Mouse (Mus musculus) limb, embryonic 14.5 days (tissue): Measurements from ENCODE around the gene Cenpb. TPM values are rescaled to one million over a fixed set of nuclear protein-coding genes. Genes with fewer than 3 reads are reported as not detected.

Source experiments
- ATAC-seq: fragments of 200-750 bp; cut with Nextera tagmentation; 2 replicates; pipeline ENCODE4 v1.8.0; 2017; ENCODE audit warnings: low read depth, moderate number of reproducible peaks, moderate TSS enrichment; ENCODE audit not compliant: low FRiP score
- DNase-seq: peaks from one replicate; pipeline ENCODE4 v3.0.0-alpha.2; 2015; ENCODE audit warnings: low spot score
- H3K27ac ChIP-seq: fragments of 300-500 bp; sonication (generic); replicated peaks from 2 replicates; pipeline ENCODE4 v1.5.1; 2014; ENCODE audit warnings: low read depth, mild to moderate bottlenecking, low read length, moderate library complexity, mixed read lengths
- H3K27me3 ChIP-seq: fragments of 300-500 bp; sonication (generic); 2 replicates; pipeline ENCODE4 v1.6.1; 2014; ENCODE audit warnings: low read length, mixed read lengths; ENCODE audit not compliant: control insufficient read depth, insufficient read depth
- H3K36me3 ChIP-seq: fragments of 300-500 bp; sonication (generic); 2 replicates; pipeline ENCODE4 v1.6.1; 2014; ENCODE audit warnings: mild to moderate bottlenecking, low read length, moderate library complexity, mixed read lengths; ENCODE audit not compliant: control insufficient read depth, insufficient read depth
- H3K4me1 ChIP-seq: fragments of 300-500 bp; sonication (generic); 2 replicates; pipeline ENCODE4 v1.6.1; 2014; ENCODE audit warnings: antibody characterized with exemption, low read length, mixed read lengths; ENCODE audit not compliant: control insufficient read depth, insufficient read depth
- H3K4me2 ChIP-seq: fragments of 300-500 bp; sonication (generic); replicated peaks from 2 replicates; pipeline ENCODE4 v1.6.1; 2014; ENCODE audit warnings: low read depth, mild to moderate bottlenecking, low read length, moderate library complexity; ENCODE audit not compliant: severe bottlenecking
- H3K4me3 ChIP-seq: fragments of 300-500 bp; sonication (generic); replicated peaks from 2 replicates; pipeline ENCODE4 v1.5.1; 2014; ENCODE audit warnings: low read length
- H3K9ac ChIP-seq: fragments of 300-500 bp; sonication (generic); 2 replicates; pipeline ENCODE4 v1.6.1; 2014; ENCODE audit warnings: mild to moderate bottlenecking, low read depth, low read length, moderate library complexity; ENCODE audit not compliant: severe bottlenecking
- H3K9me3 ChIP-seq: fragments of 300-500 bp; sonication (generic); 2 replicates; pipeline ENCODE4 v1.6.1; 2016; ENCODE audit warnings: low read length; ENCODE audit not compliant: control insufficient read depth
- POLR2A ChIP-seq: fragments of 200-500 bp; IDR thresholded peaks from 2 replicates; pipeline ENCODE4 v1.8.0; 2012; ENCODE audit warnings: inconsistent platforms, mild to moderate bottlenecking, moderate library complexity, borderline replicate concordance; ENCODE audit not compliant: insufficient read depth, insufficient read length; ENCODE audit errors: extremely low read depth
- WGBS: fragments of 180-500 bp; shearing (Covaris S2); extraction: QIAGEN DNeasy Blood & Tissue Kit; methylation state at CpG from one replicate; pipeline ENCODE4 v1.1.7; 2014; 5-methylcytosine and 5-hydroxymethylcytosine counted together
- polyA plus RNA-seq, 2 experiments: library from polyadenylated mRNA; depleted of rRNA in 1 of 2; stranded (reverse) in 1 of 2; unstranded in 1 of 2; fragments of >200 nt; fragmentation: Nextera tagmentation in 1 of 2; extraction: Ambion mirVana in 1 of 2; gene quantifications; 2 replicates each; pipeline versions ENCODE4 v1.2.1 to v1.2.3; 2012 to 2014

Cenpb gene
- polyA plus RNA-seq, 2 experiments: 9.2 to 48.3 TPM

DNA sequence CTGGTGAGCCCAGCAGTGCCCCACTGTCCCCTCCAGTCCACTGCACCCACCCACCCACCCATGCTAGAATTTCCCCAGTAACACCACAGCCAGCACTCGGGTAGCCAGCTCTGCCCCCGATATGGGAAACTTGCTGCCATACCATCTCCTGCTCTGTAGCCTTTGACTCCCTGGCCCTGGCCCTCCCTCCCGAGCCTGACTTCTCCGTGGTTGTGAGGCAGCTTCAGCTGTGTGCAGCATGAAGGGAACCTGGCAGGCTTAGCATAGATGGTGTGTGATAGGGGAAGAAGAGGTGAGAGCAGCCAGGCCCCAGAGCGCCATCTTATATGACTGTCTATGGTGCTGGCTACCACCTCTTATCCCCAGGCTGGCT lies 39.3 kb downstream of the Cenpb start:
- no peak overlapping the region for H3K4me3 ChIP-seq
- peaks cover 94% of the 10 kb centered on the region for H3K36me3 ChIP-seq
- H3K27ac ChIP-seq: no peak overlapping the region
- no peaks in the 10 kb centered on the region for H3K9me3 ChIP-seq
- ATAC-seq (no peak), DNase-seq (no peak)
- TF ChIP-seq POLR2A: no peak
- no peak overlapping the region for H3K4me2 ChIP-seq
- 71% methylated on average over 3 of the region's 5 CpGs for WGBS
- H3K4me1 ChIP-seq: no peaks in the 10 kb centered on the region
- no peak overlapping the region for H3K9ac ChIP-seq
- no peaks in the 10 kb centered on the region for H3K27me3 ChIP-seq

DNA sequence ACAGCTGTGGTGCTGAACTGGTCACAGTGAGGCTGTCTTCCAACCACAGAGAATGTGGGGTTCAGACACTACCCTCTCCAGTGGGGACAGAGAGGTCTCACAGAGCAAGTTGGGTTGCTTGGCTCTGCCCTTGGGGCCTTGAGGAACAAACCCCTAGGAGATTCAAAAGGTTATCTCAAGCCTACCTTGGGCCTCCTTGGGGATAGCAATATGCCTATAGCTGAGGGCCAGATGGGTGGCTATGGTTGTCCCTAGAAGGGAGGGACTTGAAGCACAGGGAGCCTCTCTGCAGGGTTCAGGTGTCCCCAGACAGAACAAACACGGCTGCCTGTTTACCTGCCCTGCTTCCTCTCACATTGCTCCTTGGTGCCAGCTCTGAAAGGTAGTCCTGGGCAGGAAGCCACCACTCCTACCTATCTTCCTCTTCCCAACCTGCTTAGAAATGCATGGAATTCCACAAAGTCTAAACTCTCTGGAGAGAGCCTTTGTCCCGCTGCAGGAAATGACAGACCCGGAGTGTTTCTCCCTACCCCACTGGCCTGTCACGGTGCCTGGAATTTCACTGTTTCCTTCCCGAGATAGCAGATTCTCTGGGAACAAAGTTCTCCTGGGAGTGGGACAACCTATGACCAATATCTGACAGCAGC lies 39.9 kb downstream of the Cenpb start:
- Histone ChIP-seq H3K27me3 (no peaks in the 10 kb centered on the region), H3K27ac (no peak overlapping the region), H3K4me1 (no peaks in the 10 kb centered on the region), H3K4me2 (no peak overlapping the region), H3K9ac (no peak overlapping the region), H3K36me3 (peaks cover 94% of the 10 kb centered on the region), H3K9me3 (no peaks in the 10 kb centered on the region), H3K4me3 (no peak overlapping the region)
- ATAC-seq (no peak), DNase-seq (no peak)
- TF ChIP-seq POLR2A: no peak
- 49% methylated on average over 5 of the region's 5 CpGs for WGBS

DNA sequence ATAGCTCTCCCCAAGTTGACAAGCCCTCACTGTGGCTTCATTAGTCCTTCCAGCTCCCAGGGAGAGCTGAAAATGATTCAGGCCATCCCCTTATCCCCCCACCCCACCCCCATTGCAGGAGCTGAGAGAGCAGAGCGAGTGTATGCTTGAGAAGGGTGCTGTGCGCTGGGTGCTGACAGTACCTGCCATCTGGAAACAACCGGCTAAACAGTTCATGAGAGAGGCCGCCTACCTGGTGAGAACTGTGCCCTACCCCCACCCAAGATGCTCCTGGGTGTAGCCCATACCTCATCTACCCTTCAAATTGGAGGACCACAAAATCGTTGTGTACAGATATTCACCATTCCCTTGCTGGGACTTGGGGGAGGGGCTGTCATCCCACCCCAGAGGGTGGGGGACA lies 40.6 kb downstream of the Cenpb start:
- Histone ChIP-seq H3K9me3 (no peaks in the 10 kb centered on the region), H3K4me2 (no peak overlapping the region), H3K27ac (no peak overlapping the region), H3K9ac (no peak overlapping the region), H3K36me3 (peaks cover 95% of the 10 kb centered on the region), H3K4me3 (no peak overlapping the region), H3K27me3 (no peaks in the 10 kb centered on the region), H3K4me1 (no peaks in the 10 kb centered on the region)
- no peak for TF ChIP-seq POLR2A
- WGBS: 89% methylated on average over 5 of the region's 5 CpGs
- DNase-seq (no peak), ATAC-seq (no peak)

DNA sequence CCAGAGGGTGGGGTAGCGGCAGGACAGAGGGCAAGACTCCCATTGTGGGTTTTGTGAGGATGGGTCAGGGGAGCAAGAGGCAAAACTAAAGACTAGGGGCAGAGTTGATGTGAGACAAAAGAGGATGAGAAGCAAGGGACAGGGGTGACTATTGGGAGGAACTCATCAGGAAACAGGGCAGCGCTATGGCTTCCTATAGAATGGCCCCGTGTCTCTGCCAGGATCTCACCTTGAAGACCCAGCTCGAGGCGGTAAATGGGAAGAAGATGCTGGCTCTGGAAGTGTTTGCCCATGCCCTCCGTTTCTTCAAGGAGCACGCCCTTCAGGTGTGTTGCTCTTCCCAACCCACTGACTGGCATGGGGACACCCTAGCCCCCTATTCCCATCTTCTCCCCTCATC lies 41.1 kb downstream of the Cenpb start:
- Histone ChIP-seq H3K9ac (no peak overlapping the region), H3K9me3 (no peaks in the 10 kb centered on the region), H3K27ac (no peak overlapping the region), H3K36me3 (peaks cover 96% of the 10 kb centered on the region), H3K4me2 (no peak overlapping the region), H3K4me3 (no peak overlapping the region), H3K27me3 (no peaks in the 10 kb centered on the region), H3K4me1 (no peaks in the 10 kb centered on the region)
- no peak for TF ChIP-seq POLR2A
- ATAC-seq: no peak
- DNase-seq: no peak
- WGBS: 94% methylated on average over 7 of the region's 7 CpGs

DNA sequence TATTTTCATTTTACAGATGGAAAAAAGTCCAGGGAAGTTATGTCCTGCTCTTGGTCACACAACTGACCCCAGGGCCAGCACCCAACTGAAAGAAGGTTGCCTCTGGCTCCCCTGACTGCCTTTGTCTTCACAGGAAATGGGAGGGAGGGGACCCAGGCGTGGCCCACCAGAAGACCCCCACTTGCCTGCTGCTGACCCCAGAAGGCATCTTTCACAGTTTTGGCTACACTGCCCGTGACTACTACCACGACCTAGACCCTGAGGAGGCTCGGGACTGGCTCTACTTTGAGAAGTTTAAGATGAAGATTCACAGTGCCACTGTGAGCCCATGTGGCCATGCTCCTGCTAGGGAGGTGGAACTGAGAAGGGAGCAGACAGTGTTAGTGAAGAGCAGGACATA lies 41.6 kb downstream of the Cenpb start:
- Histone ChIP-seq H3K4me1 (no peaks in the 10 kb centered on the region), H3K27ac (no peak overlapping the region), H3K4me2 (no peak overlapping the region), H3K4me3 (no peak overlapping the region), H3K36me3 (peaks cover 92% of the 10 kb centered on the region), H3K9ac (no peak overlapping the region), H3K9me3 (no peaks in the 10 kb centered on the region), H3K27me3 (no peaks in the 10 kb centered on the region)
- no peak for TF ChIP-seq POLR2A
- no peak for DNase-seq
- WGBS: 84% methylated on average over 4 of the region's 4 CpGs
- ATAC-seq: no peak
